Comparison of ENCODE assay signal across 8 mouse cellular contexts in genomic region chr11:117320482-117320881, GRCm38 (mm10).
A peak's percentile ranks its signal among the peaks of the same experiment; 100 is the strongest.
DNase-seq lines count a peak whose midpoint lies in the region; ATAC-seq and TF ChIP-seq lines count a peak whose summit lies in the region.

No protein-coding gene starts in this region.

- no peaks in the 10 kb centered on the region for H3K9me3 ChIP-seq in forebrain, embryonic 15.5 days
- no peaks in the 10 kb centered on the region for H3K9me3 ChIP-seq in forebrain, postnatal 0 days (ENCODE audit: low read length)

- no peak overlapping the region for H3K4me2 ChIP-seq in forebrain, embryonic 15.5 days (replicated peaks)
- H3K4me2 ChIP-seq in forebrain, postnatal 0 days (ENCODE audit: low read depth), result no peak overlapping the region

- no peak for TF ChIP-seq CTCF in forebrain, postnatal 0 days (IDR thresholded peaks at IDR 0.05; ENCODE audit: low read depth)
- TF ChIP-seq CTCF in embryonic fibroblast, embryonic 13.5 days (IDR thresholded peaks at IDR 0.05; ENCODE audit: borderline replicate concordance, insufficient read depth, low read length), result no peak

- no peak overlapping the region for H3K4me3 ChIP-seq in forebrain, embryonic 15.5 days
- no peak overlapping the region for H3K4me3 ChIP-seq in forebrain, postnatal 0 days (ENCODE audit: low read depth, low read length)
- no peak overlapping the region for H3K4me3 ChIP-seq in embryonic fibroblast, embryonic 13.5 days (ENCODE audit: insufficient read depth, low read length)

- TF ChIP-seq POLR2A in embryonic fibroblast, embryonic 13.5 days (IDR thresholded peaks at IDR 0.05; ENCODE audit: low read depth, low read length), result no peak

- WGBS in forebrain, embryonic 15.5 days, result 74% methylated on average over 3 of the region's 3 CpGs
- WGBS in forebrain, postnatal 0 days, result 78% methylated on average over 3 of the region's 3 CpGs

- no peak for ATAC-seq in forebrain, embryonic 15.5 days (replicated peaks)
- no peak for ATAC-seq in forebrain, postnatal 0 days

- H3K4me1 ChIP-seq in forebrain, embryonic 15.5 days, result peaks cover 55% of the 10 kb centered on the region
- H3K4me1 ChIP-seq in forebrain, postnatal 0 days (ENCODE audit: insufficient read depth), result 0 out of 2 replicates have a peak, but pooled peaks cover 16% of the 10 kb centered on the region
- peaks cover 40% of the 10 kb centered on the region for H3K4me1 ChIP-seq in embryonic fibroblast, embryonic 13.5 days (ENCODE audit: control insufficient read depth, insufficient read depth, low read length)

- DNase-seq in forebrain, postnatal 0 days, result no peak
- DNase-seq in 416B (ENCODE audit: low read depth), result peak; percentile 66
- DNase-seq in lung, postnatal 36 days, result peak; percentile 55
- DNase-seq in right cerebral cortex, adult 2 months (ENCODE audit: low spot score in 2 of 2), result no peak
- no peak for DNase-seq in layer of hippocampus, adult 9-10 months (ENCODE audit: low spot score)
- no peak for DNase-seq in cerebellum, postnatal 4 days (ENCODE audit: low spot score in 2 of 2)

- no peaks in the 10 kb centered on the region for H3K27me3 ChIP-seq in forebrain, embryonic 15.5 days
- H3K27me3 ChIP-seq in forebrain, postnatal 0 days (ENCODE audit: insufficient read depth, low read length), result no peaks in the 10 kb centered on the region; the same call in 1 of the 2 replicates

- 0 out of 2 replicates have a peak overlapping the region, but pooled peaks have one; percentile 38 for H3K27ac ChIP-seq in forebrain, embryonic 15.5 days (replicated peaks)
- H3K27ac ChIP-seq in forebrain, postnatal 0 days (ENCODE audit: low read depth, low read length), result no peak overlapping the region
- H3K27ac ChIP-seq in embryonic fibroblast, embryonic 13.5 days (ENCODE audit: insufficient read depth, low read length), result peak overlapping the region; percentile 7

- no peak overlapping the region for H3K9ac ChIP-seq in forebrain, embryonic 15.5 days (replicated peaks)
- H3K9ac ChIP-seq in forebrain, postnatal 0 days, result no peak overlapping the region

- no peaks in the 10 kb centered on the region for H3K36me3 ChIP-seq in forebrain, embryonic 15.5 days
- H3K36me3 ChIP-seq in forebrain, postnatal 0 days (ENCODE audit: insufficient read depth), result no peaks in the 10 kb centered on the region

Comparison
In these comparisons a context has a peak if more than half of its experiments do, and no peak if none do; other contexts are left out.
1. DNase-seq: peak in 416B (single experiment) and lung, postnatal 36 days (single experiment); none in forebrain, postnatal 0 days (single experiment), right cerebral cortex, adult 2 months (0 of 2), layer of hippocampus, adult 9-10 months (single experiment) and cerebellum, postnatal 4 days (0 of 2).